Mouse (Mus musculus): ENCODE data around the gene Gm4881. TPM values are rescaled to one million over a fixed set of nuclear protein-coding genes. Genes with fewer than 3 reads are reported as not detected.

The Gm4881 gene
- total RNA-seq (2023) = not detected

GRCm38 (mm10) chr7:24944257-24944950, at the start of gene Gm4881:
Gene Gm4881 (minus strand): TSS chr7:24944494.

GRCm38 (mm10) chr7:24971972-24972893, 27.9 kb upstream of the Gm4881 start, which contains the start of gene Rabac1:
Gene Rabac1 (minus strand): TSS chr7:24972754.

GRCm38 (mm10) chr7:24902630-24903443, 41.5 kb downstream of the Gm4881 start, which contains the start of gene Arhgef1:
Gene Arhgef1 (plus strand): TSS chr7:24902912.

GRCm38 (mm10) chr7:24897224-24897623, 47.1 kb downstream of the Gm4881 start, which contains the start of gene Cd79a:
Gene Cd79a (plus strand): TSS chr7:24897381.

GRCm38 (mm10) chr7:24883896-24884692, 60.2 kb downstream of the Gm4881 start, which contains the start of gene Rps19:
Gene Rps19 (plus strand): TSS chr7:24884371.

Other genes starting within 250 kb of the Gm4881 start
- gene BC049730, start 235.3 kb downstream of the Gm4881 start, total RNA-seq (2023) = not detected
- gene Gm4763, start 217.6 kb downstream of the Gm4881 start, total RNA-seq (2023) = not detected
- gene Cd177, start 184.2 kb downstream of the Gm4881 start, total RNA-seq (2023) = 1.5 TPM
- gene Ceacam10, start 167.3 kb downstream of the Gm4881 start, total RNA-seq (2023) = not detected
- gene Gm9844, start 82.3 kb downstream of the Gm4881 start, total RNA-seq (2023) = 7.4 TPM
- gene Lypd4, start 74.6 kb downstream of the Gm4881 start, total RNA-seq (2023) = not detected
- not detected for gene Dmrtc2, start 74.4 kb downstream of the Gm4881 start, total RNA-seq (2023)
- gene Rps19, start 60.1 kb downstream of the Gm4881 start, total RNA-seq (2023) = 3,104 TPM
- gene Cd79a, start 47.1 kb downstream of the Gm4881 start, total RNA-seq (2023) = 52.2 TPM
- gene Arhgef1, start 41.6 kb downstream of the Gm4881 start, total RNA-seq (2023) = 1,864 TPM
- gene Rabac1, start 28.3 kb upstream of the Gm4881 start, total RNA-seq (2023) = 302 TPM
- 17.4 TPM for gene Atp1a3, start 61.5 kb upstream of the Gm4881 start, total RNA-seq (2023)
- gene Grik5, start 127.9 kb upstream of the Gm4881 start, total RNA-seq (2023) = 5.6 TPM
- gene Zfp574, start 128.1 kb upstream of the Gm4881 start, total RNA-seq (2023) = 21.9 TPM
- gene Pou2f2, start 235.2 kb upstream of the Gm4881 start, total RNA-seq (2023) = 16.6 TPM